Mouse (Mus musculus): ENCODE data around the gene Ncf2.

Gene Ncf2

DNA sequence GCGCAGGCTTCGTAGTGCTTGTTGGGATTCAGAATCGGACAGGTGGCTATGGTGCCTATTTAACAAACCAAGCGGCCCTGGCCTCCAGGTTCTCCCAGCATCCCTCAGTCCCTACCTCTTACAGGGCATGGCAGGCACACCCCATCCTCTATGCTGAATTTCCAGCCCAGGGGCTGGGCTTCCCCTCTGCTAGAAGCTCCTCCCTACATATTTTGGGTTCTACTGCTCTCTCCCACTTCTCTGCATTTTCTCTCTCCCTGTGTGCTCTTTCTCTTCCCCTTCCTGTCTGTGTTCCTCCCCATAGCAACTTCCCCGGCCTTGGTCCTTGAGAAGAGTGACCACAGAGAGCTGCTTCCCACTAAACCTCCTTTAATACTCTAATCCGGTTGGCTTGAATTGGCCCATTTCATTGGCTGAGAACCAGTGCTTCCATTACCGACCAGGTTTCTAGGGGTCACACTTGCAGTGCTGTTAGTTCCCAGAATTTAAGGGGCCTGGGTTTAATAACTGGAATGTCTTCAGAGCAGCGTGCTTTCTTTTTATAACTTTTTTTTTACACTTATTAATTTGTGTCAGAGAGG lies 3.2 kb upstream of the Ncf2 start:
- DNase-seq (ENCODE audit: low read depth, low spot score), result peak; percentile 77

DNA sequence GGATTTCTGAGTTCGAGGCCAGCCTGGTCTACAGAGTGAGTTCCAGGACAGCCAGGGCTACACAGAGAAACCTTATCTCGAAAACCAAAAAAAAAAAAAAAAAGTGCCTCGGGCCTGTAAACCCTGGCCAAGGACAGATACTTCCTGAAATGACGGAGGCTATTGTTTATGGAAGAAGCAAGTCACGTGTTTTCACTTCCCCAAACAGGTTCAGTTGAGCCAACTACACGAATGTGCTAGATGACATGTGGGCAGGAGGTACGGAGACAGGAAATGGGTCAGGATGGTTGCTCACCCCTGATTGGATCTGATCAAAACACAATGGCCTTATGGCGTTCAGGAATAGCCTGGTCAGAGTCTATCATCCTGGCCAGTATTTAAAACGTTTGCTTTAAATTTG lies 1.9 kb upstream of the Ncf2 start:
- DNase-seq (ENCODE audit: low read depth, low spot score), result peak; percentile 40

DNA sequence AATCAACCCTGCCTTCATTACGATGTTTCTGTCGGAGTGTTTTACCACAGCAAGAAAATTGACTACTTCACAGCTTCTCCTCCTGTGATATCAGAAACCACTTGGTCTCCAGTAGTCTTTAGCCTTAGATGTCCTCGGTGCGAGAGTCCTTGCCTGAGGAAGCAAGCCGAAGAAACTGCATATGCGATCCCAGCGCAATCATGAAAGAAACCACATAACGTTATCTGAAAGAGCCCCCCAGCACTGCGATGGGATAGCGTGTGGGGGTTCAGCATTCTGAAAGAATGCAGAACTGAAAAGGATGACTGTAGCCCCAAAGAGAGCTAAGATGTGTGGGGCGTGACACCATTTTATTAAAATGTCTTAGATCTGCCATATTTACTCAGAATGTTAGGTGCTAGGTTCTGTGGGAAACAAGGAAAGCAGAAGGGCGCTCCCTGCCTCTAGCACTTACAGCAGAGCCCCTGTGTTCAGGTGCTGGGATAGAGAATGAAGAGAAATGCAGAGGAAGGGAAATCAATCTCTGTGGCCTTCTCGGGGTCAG lies 711 bp downstream of the Ncf2 start:
- no peak for DNase-seq (ENCODE audit: low read depth, low spot score)

DNA sequence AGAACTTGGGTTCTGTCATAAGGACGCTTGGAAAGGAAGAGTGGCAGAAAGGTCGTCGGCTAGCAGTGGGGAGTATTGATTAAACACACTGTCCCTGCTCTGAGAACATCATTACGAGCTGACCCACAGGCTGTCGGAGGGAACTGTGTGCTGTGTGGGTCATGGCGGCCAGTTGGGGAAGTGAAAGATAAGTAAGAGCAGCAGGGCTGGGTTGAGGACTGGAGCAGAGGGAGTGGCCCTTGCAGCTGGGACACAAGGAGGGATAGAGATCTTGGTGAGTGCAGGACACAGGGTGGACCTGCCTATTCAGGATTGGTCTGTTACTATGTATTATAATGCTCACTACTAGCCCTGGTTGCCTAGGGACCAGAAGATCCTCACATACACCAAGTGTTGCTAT lies 4.9 kb downstream of the Ncf2 start:
- DNase-seq (ENCODE audit: low read depth, low spot score), result no peak

DNA sequence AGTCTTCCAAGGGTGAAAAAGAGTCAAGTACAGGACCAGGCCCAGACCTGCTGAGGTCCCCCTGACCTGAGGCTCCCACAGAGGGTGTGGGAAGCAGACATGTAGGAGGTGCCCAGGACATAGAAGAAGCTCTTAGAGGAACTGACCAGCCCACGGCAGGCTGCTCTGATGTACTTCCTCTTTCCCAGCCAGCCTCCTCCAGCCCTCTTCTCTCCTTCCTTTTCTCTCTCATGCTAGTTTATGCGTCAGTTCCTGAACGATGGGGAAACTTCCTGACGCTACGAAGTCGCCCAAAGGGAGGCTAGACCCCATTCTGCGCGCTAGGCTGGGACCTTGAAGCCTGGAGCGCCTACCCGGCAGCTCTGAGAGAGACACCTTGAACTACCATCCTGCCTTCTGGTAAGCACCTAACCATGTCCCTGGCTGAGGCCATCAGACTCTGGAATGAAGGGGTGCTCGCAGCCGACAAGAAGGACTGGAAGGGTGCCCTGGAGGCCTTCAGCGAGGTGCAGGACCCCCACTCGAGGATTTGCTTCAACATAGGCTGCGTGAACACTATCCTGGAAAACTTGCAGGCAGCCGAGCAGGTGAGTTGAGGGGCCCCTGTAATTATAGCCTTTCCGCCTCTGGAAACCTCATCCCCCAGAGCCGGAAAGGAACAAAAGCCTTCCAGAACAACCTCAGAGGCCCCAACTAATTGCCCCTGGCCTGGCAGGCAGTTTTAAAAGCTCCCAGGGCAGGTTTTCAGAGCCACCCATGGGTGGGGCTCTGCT lies 7.8 kb downstream of the Ncf2 start:
- DNase-seq (ENCODE audit: low read depth, low spot score), result no peak

DNA sequence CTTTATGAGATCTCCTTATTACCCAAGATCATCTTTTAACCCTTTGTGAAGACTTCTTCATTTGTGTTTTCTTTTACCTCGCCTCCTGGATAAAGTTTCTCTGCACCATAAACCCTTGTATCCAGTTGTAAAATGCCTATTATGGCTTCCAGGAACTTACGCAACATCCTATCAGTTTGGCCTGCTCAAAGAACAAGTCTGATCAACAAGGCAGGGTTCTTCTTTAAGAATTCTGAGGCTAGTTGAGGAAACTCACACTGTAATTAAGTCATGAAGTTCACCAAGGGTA lies 8.3 kb downstream of the Ncf2 start:
- DNase-seq (ENCODE audit: low read depth, low spot score), result no peak

DNA sequence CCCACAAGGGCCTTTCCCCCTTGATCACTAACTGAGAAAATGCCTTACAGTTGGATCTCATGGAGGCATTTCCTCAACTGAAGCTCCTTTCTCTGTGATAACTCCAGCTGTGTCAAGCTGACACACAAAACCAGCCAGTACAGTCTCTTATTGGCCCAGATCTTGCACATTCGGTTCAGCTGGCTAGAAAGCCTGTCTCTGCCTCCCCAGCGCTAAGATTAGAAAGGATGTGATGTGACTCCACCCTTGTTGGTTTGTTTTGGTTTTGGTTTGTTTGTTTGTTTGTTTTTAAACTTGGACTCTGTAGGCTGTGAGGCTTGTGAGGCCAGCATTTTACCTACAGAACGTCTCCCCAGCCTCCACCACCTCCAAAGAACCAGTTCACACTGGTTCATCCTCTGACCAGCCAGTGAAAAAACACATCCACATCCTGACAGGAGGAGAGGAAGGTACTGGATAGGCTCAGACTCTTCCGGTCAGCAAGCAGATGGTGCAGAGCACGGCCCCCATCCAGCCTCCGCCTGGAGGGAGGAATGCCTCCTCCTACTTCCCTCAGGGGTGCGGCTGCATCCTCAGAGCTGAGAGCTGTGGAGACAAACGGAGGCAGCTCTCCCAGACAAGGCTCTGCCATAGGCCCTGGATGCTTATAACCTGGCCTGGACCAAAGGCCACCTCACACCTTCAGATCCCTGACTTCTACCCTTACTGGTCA lies 9.7 kb downstream of the Ncf2 start:
- peak; percentile 63 for DNase-seq (ENCODE audit: low read depth, low spot score)

DNA sequence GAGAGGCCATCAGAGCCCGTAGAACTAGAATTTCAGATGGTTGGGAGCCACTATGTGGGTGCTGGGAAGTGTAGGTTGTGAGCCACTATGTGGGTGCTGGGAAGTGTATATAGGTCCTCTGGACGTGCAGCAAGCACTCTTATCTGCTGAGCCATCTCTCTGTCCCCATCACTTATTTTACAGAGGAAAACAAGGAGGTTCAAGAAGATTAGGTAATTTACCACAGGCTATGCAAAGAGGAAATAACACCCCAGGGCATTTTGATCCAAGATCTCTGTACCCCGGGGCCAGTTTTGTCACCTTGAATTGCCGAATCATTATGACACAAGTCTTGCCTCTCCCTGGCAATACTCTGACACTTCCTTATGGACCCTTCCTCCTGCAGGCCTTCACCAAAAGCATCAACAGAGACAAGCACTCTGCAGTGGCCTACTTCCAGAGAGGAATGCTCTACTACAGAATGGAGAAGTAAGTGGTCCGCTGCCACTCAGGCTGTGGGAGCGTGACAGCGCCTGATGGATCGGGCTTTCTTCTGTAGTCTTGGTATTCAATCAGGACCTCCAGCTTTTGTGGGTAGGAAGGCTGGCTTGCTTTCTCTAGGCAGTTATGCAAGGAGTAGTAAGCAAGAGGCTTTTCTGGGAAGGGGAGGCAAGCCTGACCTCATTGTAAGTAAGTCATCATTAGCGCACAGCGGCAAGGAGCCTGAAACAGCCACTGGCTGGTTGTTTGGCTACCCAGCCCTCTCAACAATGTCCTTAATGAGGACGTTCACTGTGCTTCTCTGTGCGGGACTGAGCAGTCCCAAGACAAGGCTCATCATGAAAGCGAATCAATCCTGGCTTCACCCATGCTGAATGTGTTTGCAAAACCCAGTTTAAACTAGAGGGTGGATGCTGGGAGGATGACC lies 10.8 kb downstream of the Ncf2 start:
- no peak for DNase-seq (ENCODE audit: low read depth, low spot score)

DNA sequence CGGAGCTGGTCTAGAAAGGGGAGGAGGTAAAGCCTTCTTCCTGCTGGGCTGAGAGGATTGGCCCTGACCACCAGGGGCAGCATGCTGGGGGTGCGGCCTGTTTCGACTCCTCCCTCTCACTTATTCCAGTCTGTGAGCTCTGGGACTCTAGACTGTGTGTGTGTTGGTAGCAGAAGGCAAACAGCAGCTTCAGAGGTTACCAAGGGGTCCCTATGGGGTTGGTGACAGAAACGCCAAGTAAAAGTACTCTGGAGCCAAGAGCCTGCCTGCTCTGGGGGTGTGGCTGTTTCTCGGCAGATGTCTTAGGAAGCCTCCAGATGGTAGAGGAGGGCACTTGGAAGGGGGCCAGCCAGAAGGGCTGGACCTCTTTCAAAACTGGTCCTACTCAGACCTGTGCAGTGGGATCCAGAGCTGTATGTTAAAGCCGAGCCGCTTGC lies 15.3 kb downstream of the Ncf2 start:
- DNase-seq (ENCODE audit: low read depth, low spot score), result peak; percentile 91

DNA sequence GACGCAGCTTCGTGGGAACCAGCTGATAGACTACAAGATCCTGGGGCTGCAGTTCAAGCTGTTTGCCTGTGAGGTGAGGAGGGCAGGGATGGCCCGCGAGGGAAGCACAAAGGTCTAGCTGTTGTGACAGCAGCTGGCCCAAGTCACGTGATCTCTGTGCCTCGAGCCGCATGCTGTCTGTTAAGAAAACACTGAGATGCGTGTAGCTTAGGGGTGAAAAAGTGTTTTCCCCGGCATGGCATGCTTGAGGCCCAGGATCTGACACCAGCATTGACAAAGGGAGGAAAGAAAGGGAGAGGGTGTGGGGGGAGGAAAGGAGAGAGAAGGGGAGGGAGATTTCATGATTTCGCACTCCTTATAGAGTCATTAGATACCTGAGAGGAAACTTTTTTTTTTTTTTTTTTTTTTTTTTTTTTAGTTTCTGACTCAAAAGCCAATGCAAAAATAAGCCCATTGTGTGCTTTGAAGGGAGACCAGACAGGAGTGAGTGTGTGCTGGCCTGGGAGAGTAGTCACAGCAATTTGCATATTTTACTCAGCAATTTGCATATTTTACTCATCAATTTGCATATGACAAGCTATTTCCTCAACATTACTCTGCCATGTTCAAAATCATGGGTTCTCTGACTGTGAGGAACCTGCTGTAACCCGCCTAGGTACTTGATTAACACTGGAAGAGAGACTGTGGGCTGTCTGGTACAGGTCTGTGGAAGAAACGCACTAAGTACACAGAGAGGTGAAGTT lies 17.2 kb downstream of the Ncf2 start:
- peak; percentile 49 for DNase-seq (ENCODE audit: low read depth, low spot score)

DNA sequence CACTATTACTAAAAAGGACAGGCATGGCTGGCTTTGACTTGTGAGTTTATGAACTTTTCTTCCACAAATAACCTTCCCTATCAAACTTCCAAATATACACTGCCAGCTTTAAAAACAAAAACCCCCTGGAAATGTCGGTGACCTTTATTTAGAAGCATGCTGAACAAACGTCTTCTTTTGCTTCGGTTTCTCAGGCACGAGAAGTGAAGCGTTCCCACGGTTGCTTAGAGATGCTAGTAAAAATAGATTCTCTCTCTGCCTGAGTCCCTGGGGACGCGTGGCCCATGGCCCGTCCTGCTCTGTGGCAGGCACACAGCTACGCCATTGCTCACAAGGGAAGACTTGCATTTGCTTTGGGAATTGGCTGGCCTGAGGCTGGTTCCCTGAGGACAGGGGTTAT lies 17.8 kb downstream of the Ncf2 start:
- DNase-seq (ENCODE audit: low read depth, low spot score), result no peak

DNA sequence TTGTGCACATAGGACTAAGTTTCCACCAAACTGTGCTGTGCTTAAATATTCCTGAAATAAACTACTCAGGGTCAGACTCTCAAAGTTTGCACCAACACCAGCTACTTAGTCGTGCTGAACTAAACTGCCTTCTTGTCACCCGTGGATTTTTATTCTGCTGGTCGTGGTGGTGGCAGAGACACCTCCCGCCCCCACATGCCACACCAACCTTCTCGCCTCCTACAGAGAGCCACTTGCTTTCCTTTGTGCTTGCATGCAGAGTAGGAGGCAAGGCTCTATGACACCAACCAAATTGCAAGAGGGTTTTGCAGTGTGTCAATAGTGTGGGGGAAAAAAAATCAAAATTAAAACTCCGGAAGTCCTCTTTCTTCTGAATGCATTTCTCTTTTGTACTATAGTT lies 19.6 kb downstream of the Ncf2 start:
- no peak for DNase-seq (ENCODE audit: low read depth, low spot score)

DNA sequence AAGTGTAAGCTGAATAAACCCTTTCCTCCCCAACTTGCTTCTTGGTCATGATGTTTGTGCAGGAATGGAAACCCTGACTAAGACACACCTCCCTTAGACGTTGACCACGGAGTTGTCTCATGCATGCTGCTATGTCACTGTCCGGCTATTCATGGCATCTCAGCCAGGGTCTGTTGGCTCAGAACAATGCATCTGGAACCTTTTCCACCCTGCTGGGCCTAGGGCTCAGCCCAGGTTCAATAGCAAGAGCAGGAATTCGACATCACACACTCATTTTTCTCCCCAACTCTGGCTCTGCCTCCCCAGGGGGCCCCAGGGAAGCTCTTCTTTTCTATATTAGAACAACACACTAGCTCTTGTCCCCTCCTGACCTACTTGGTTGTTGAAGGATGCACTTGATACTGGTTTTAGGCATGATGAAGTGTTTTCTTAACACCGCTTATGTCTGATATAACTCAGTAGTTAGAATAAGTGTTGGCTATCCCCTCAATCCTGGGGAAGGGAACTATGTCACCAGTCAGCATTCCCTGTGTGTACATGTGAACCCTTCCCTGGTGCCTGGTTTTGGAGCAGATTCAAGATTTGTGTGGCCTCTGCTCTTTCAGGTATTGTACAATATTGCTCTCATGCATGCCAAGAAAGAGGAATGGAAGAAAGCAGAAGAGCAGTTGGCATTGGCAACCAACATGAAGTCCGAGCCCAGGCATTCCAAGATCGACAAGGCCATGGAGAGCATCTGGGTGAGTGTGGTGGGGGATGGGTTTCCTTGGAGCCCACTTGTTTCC lies 21.1 kb downstream of the Ncf2 start:
- no peak for DNase-seq (ENCODE audit: low read depth, low spot score)

DNA sequence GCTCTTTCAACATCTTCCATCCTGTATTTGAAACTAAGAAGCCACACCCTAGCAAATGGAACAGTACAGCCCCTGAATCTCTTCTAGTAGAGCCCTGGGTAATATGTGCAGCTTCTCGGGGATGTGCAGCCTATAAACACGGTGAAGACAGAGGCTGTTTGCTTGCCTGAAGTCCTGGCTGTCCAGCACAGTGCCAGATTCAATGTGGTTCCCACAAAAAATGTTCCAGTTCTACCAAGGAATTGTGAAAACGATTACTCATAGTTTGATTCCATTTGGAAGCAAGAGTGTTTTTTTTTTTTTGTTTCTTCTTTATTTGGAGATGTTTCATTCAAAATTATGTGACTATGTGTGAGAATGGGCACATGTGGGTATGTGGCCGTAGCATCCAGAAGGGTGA lies 21.8 kb downstream of the Ncf2 start:
- DNase-seq (ENCODE audit: low read depth, low spot score), result no peak

DNA sequence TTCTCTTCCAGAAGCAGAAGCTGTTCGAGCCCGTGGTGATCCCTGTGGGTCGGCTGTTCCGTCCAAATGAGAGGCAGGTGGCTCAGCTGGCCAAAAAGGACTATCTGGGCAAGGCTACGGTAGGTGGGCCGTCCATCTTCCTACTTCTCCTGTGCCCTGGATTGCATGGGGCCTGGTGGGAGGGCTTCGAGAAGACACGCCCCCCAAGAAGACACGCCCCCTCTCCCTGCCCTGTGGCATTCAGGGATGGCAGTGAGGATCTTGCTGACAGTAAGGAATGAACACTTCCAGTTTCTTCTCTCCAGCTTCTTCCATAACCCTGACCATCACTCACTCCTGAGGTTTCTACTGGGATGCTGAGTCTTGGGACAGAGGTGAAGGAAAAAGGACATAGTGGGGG lies 24.2 kb downstream of the Ncf2 start:
- DNase-seq (ENCODE audit: low read depth, low spot score), result peak; percentile 55

DNA sequence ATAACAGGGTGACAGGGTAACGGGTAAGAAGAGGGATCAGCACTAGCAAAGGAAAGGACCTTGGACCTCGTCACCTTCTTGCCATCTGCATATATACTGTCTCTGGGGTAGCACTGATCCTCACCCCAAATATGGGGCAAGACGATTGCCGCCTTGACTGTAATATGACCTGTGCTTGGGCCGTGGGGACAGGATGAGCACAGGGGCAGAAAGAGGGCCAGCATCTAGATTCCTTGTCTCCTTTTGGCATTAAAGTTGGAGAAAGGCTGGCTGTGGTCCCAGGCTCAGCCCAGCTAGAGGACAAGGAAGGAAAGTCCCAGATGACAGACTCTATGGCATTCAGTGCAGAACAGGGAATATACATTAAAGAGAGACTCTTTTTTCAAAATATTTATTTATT lies 26.5 kb downstream of the Ncf2 start:
- no peak for DNase-seq (ENCODE audit: low read depth, low spot score)

DNA sequence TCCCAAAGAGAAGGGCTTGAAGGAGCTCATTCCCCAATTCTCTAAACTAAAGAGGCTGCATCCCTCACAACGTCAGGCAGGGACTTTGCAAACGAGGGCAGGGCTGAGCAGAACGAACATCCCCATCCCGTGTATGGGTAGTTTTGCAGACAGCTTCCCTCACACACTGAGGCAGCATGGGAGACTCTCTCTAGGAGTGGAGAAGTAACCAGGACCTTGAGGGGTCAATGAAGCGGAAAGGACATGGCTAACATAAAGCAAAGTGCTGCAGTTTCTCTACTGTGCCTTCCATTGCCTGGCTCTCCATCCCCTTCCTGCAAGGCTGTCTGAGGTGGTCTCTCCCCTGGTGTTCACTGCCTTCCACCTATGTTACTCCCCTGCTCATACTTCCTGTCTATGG lies 28.2 kb downstream of the Ncf2 start:
- no peak for DNase-seq (ENCODE audit: low read depth, low spot score)

DNA sequence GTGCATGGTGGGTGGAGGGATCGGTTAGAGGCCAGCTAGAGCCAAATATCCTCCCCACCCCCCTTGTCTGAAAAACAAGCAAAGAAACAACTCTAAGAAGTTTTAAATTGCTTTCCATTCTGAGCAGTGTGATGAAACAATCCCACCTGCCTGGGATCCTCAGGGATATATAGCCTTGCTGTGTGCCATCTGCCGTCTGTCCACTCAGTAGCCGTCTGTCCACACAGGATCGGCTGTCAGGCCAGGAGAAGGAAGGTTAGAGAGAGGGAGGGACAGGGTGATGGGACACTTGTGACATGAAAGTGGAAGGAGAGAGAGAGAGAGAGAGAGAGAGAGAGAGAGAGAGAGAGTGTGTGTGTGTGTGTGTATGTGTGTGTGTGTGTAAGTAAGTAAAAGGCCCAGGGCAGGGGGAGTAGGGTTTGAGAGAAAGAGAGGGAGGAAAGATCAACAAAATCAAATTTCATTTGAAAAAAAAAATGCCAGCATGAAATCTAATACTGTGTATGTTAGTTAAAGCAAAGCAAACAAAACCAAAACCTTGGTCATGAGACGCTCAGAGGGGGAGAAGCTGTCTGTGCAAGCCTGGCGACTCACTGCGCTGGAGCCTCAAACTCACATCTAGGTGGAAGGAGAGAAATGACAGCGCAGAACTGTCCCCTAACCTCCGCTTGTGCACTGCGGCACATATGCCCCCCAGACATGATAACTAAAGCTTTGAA lies 28.8 kb downstream of the Ncf2 start:
- DNase-seq (ENCODE audit: low read depth, low spot score), result no peak

DNA sequence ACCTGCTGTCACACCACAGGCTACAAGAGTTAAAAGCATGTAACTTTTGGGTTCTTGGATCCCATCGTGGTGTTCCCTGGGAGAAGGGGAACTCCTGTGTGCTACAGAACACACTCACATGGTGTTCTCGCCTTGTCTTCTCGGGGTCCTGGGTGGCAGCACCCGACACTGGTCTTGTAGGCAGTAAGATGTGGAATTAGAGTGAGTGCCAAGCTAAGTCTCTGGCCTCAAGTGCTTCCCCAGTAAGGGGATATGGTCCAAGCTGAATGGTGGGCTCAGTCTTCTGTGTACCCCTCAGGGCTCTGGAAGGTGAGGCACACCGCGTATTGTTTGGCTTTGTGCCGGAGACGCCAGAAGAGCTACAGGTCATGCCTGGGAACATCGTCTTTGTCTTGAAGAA lies 30.1 kb downstream of the Ncf2 start:
- no peak for DNase-seq (ENCODE audit: low read depth, low spot score)

DNA sequence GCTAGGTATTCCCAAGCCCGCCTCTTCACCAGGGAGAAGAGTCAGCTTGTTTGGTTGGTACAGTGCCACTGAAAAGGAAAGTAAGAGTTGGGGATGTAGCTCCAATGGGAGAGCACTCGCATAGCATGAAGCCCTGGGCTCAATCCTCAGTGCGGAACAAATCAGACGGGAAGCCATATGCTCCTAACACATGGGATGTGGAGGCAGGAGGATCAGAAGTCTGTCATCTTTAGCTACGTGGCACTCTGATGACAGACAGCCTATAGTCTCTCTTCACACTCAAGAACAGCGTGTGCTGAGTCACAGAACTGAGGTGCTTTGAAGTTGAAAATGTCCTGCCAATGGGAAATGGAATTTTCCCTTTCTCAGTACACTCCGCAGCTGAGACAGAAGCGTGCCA lies 31.0 kb downstream of the Ncf2 start:
- peak; percentile 30 for DNase-seq (ENCODE audit: low read depth, low spot score)
